Mouse (Mus musculus): ENCODE results near the gene Galc.
A peak's percentile ranks its signal among the peaks of the same experiment; 100 is the strongest.

Gene Galc

DNA sequence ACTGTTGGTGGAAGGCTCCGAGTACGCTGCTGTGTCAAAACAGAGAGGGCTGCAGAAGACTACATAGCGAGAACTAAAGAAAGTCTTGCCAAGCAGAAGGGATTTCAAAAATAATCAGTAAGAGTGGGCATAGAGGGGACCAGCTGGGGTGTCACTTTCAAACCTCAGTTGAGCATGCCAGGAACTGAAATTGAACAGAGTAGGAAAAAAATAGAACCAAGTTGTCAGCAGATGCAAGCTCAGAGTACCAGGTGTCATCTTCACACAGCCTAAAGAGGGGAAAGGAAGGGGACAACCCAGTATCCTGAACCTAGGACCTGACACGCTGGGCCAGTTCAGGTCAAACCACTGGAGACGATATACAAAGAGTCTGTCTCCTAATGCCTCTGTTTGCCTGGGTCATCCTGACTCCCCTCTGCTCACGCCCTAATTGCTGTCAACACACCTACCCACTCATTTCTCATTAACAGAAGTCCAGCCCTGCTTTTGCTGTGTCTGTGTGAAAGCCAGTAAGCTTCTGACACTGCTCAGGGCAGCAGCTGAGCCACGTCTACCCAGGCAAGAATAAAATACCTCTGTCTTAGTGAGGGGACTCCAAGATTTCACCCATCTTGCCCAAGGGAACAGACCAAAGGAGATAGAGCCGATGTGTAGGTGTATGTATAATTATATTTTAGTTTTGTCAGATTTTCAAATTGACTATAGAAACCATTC is 71.9 kb downstream of the Galc start:
- DNase-seq (ENCODE audit: low spot score in 2 of 2), result no peak

DNA sequence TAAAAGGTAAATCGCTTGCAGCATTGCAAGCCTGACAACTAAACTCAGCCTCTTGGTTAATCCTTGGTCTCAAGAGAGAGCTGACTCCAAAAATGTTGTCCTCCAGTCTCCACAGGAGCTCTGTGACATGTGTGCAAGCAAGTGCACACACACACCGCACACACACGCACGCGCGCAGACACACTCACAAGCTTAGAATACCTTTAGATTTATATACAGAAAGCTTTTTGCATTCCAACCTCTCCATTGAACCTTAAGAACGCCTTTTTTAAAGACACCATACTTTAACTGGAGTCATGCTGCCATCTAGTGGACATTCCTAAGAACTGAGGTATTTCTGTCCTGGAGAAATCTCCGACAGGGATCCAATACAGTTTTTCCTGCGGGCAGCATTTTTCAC is 77.5 kb downstream of the Galc start:
- DNase-seq (ENCODE audit: low spot score in 2 of 2), result peak in 1 of 2 experiments; percentile 16

DNA sequence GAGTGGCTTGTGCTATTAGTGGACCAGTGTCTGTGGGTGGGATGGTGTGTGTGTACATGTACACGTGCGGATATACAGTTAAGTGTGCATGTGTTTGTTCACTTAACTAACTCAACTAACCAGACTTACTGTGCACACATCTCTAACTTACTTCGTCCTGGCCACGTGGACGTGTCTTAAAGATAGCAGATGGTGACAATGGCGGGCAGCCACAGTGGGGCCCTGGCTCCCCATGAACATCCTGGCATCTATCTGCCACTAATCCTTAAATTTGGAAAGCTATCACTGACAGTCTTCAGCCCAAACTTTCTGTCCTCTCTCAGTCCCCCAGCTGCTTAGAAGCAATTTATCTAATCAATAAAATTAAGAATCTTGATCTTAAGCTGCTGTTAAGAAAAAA is 78.5 kb downstream of the Galc start:
- no peak for DNase-seq (ENCODE audit: low spot score in 2 of 2)

DNA sequence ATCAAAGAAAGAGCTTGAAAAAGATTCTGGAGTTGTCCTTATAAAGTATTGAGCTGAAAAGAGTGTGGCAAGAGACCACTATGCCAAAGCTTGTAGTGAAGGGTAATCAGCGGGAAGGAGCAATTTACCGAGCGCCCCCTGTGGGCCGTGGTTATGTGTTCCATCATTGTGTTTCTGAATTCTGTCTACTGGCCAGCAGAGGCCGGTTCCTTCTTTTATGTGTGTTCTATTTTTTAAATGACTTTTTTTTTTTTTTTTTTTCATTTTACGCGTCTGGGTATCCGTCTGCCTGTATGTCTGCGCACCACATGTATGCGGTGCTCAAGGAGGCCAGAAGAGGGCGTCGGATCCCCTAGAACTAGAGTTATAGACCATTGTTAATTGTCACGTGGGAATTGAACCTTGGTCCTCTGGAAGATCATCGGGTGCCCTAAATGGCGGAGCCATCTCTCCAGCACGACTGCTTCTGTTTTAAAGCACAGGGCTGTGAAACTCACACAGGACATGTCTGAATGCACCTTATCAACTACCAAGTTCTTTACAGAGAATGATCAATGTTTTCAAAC is 78.9 kb downstream of the Galc start:
- no peak for DNase-seq (ENCODE audit: low spot score in 2 of 2)

DNA sequence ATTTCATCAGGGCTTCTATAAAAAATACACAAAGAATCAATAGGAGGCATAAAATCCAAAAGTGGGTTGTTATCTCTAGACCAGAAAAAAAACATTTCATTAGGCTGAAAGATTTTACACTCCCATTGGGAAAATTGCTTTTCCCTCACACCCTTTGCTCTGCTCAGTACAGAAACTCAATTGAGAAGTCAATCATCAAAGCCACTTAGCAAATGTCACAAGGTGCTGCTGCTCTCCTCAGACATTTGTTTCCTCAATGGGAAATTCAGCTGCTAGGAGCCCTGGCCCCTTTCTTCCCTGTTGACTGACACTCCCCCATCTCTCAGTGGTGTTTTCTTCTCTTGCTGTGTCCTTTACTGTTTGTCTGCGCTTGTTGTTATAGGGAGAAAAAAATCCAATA is 79.8 kb downstream of the Galc start:
- no peak for DNase-seq (ENCODE audit: low spot score in 2 of 2)

DNA sequence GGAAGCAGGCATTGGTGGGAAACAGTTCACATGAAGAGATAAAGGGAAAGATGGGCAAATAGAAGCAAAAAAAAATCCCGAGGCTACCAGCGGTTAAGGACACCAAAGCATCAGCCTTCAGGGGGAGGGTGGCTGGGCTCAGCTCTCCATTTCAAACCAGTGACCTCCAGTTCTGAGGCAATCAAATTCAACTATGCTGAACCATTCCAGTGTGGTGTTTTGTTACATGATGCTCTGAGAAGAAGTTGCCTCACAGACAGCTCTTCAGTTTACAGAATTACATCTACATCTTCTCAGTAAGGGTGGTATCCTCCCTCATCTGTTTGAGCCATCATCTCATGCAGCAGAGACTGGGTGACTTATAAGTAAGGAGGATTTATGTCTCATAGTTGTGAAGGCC is 82.6 kb downstream of the Galc start:
- DNase-seq (ENCODE audit: low spot score in 2 of 2), result no peak

DNA sequence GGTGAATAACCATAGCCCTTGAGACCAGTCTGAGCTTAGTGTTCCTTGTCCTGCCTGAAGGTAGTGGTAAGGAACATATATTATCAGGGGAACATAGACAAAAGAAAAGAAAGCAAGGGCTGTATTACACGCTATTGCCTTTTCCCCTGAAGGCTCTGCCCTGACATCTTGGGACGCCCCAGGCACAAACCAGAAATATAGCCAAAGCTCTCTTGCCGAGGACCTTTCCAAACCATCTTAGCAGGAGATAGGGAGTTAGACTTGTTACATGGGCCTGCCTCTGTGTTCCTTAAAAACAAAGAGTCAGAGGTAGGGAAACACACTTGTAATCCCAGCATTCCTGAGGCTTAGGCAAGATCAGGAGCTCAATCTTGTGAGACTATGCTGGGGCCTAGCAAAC is 97.4 kb downstream of the Galc start:
- DNase-seq (ENCODE audit: low spot score in 2 of 2), result no peak

DNA sequence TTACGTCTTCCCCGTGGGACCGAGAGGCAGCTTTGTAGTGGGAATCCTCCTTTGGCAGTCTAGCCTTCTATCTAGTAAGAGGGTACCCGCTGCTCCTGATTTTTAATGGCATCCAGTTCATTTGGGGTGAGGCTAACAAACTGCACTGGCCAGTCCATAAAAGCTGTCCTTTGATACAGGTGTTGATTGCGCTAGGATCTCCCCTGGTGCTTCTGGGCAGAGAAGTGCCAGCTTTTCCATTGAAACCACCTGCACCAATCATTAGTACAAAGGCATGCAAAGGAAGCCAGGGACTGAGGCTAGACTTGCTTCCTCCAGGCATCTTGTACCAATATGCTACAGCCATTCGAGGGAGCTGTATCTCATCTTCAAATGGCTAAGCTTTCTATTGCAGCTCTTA is 98.4 kb downstream of the Galc start:
- DNase-seq (ENCODE audit: low spot score in 2 of 2), result no peak

All from urinary bladder, adult 18-20 months (tissue).